Comparison of ENCODE assay signal across 11 mouse cellular contexts in genomic region chr6:39527337-39527784, GRCm38 (mm10). TPM values are rescaled to one million over a fixed set of nuclear protein-coding genes. Genes with fewer than 3 reads are reported as not detected.
DNase-seq lines count a peak whose midpoint lies in the region; ATAC-seq and TF ChIP-seq lines count a peak whose summit lies in the region.
"Had no signal": no experiment of that assay in that cellular context is flagged by ENCODE, and none has a peak within 500 bp of the region (broad histone marks: within the 10 kb centered on the region; RNA-seq: fewer than 3 reads in every experiment).

No protein-coding gene starts in this region.

- H3K4me3 ChIP-seq in intestine, postnatal 0 days (ENCODE audit: low read depth, low read length): no peak overlapping the region
- H3K4me3 ChIP-seq in intestine, embryonic 15.5 days (replicated peaks): no peak overlapping the region
- H3K4me3 ChIP-seq in ES-E14 (ENCODE audit: insufficient read depth in 1 of 2, low read depth in 1 of 2, low read length in 2 of 2, poor library complexity in 1 of 2, severe bottlenecking in 1 of 2) (peak overlapping the region; percentile 47 to 59), macrophage (ENCODE audit: inconsistent target) (no peak overlapping the region)
- H3K4me3 ChIP-seq in heart, embryonic 15.5 days: no peak overlapping the region
- H3K4me3 ChIP-seq in kidney, embryonic 16.5 days (ENCODE audit: low read length): no peak overlapping the region
- H3K4me3 ChIP-seq: liver, embryonic 15.5 days had no signal

- no peaks in the 10 kb centered on the region for H3K27me3 ChIP-seq in intestine, postnatal 0 days (replicated peaks; ENCODE audit: control insufficient read depth, insufficient read depth, low read length)
- H3K27me3 ChIP-seq in intestine, embryonic 15.5 days (replicated peaks): no peaks in the 10 kb centered on the region
- no peaks in the 10 kb centered on the region for H3K27me3 ChIP-seq in heart, embryonic 15.5 days
- H3K27me3 ChIP-seq in kidney, embryonic 16.5 days (ENCODE audit: insufficient read depth, low read length): no peaks in the 10 kb centered on the region
- H3K27me3 ChIP-seq: liver, embryonic 15.5 days had no signal

- in situ Hi-C loops in ES-E14 (cut with MboI; ENCODE audit: low sequenced_read_pairs in 2 of 2, unreplicated experiment in 2 of 2): no loop called here

- no peak overlapping the region for H3K9ac ChIP-seq in intestine, postnatal 0 days (ENCODE audit: low read depth, low read length)
- no peak overlapping the region for H3K9ac ChIP-seq in intestine, embryonic 15.5 days
- peak overlapping the region; percentile 50; the same call in 1 of the 2 replicates for H3K9ac ChIP-seq in ES-E14 (ENCODE audit: insufficient read depth, low read depth, low read length, poor library complexity, severe bottlenecking)
- no peak overlapping the region for H3K9ac ChIP-seq in heart, embryonic 15.5 days
- H3K9ac ChIP-seq in kidney, embryonic 16.5 days (replicated peaks; ENCODE audit: low read length): no peak overlapping the region
- H3K9ac ChIP-seq: liver, embryonic 15.5 days had no signal

- no peaks in the 10 kb centered on the region for H3K4me1 ChIP-seq in intestine, postnatal 0 days (replicated peaks; ENCODE audit: control insufficient read depth, insufficient read depth, low read length)
- H3K4me1 ChIP-seq in intestine, embryonic 15.5 days (replicated peaks): peaks cover 14% of the 10 kb centered on the region
- peaks cover 0 to 18% of the 10 kb centered on the region in 2 experiments; a peak in 2 of 4 replicates for H3K4me1 ChIP-seq in ES-E14 (ENCODE audit: control insufficient read depth in 2 of 2, insufficient read depth in 2 of 2, low read length in 2 of 2, poor library complexity in 1 of 2)
- H3K4me1 ChIP-seq in heart, embryonic 15.5 days (replicated peaks): peaks cover 25% of the 10 kb centered on the region
- H3K4me1 ChIP-seq in kidney, embryonic 16.5 days (ENCODE audit: insufficient read depth, low read length): peaks cover 16% of the 10 kb centered on the region

- DNase-seq in ES-E14 (ENCODE audit: low read depth, low spot score): peak; percentile 61
- no peak for DNase-seq in ovary, postnatal 36 days (ENCODE audit: low spot score)
- no peak for DNase-seq in urinary bladder, postnatal 14 days (ENCODE audit: low spot score)
- DNase-seq: kidney, adult 11 months had no signal

- H3K9me3 ChIP-seq in intestine, postnatal 0 days (ENCODE audit: control insufficient read depth): no peaks in the 10 kb centered on the region
- no peaks in the 10 kb centered on the region for H3K9me3 ChIP-seq in intestine, embryonic 15.5 days
- H3K9me3 ChIP-seq in ES-E14 (ENCODE audit: control insufficient read depth, insufficient read depth, low read depth, low read length): no peaks in the 10 kb centered on the region
- no peaks in the 10 kb centered on the region for H3K9me3 ChIP-seq in heart, embryonic 15.5 days (replicated peaks)
- H3K9me3 ChIP-seq in kidney, embryonic 16.5 days (ENCODE audit: low read length): no peaks in the 10 kb centered on the region
- H3K9me3 ChIP-seq: liver, embryonic 15.5 days had no signal

- H3K79me2 ChIP-seq in macrophage (ENCODE audit: inconsistent target): no peaks in the 10 kb centered on the region

- no peak overlapping the region for H3K4me2 ChIP-seq in intestine, postnatal 0 days (replicated peaks; ENCODE audit: low read depth)
- H3K4me2 ChIP-seq in intestine, embryonic 15.5 days (replicated peaks): no peak overlapping the region
- H3K4me2 ChIP-seq in heart, embryonic 15.5 days: no peak overlapping the region
- H3K4me2 ChIP-seq in kidney, embryonic 16.5 days (replicated peaks; ENCODE audit: low read depth, low read length): no peak overlapping the region
- H3K4me2 ChIP-seq: liver, embryonic 15.5 days had no signal

- ATAC-seq in intestine, postnatal 0 days: peak; percentile 19; the same call in 1 of the 2 replicates
- no peak for ATAC-seq in intestine, embryonic 15.5 days
- no peak for ATAC-seq in heart, embryonic 15.5 days (replicated peaks; ENCODE audit: insufficient number of reproducible peaks, insufficient read depth, low FRiP score, low read depth)
- no peak for ATAC-seq in kidney, embryonic 16.5 days (ENCODE audit: low FRiP score, low TSS enrichment)

- 82% methylated on average over 7 of the region's 7 CpGs for WGBS in intestine, postnatal 0 days
- 80% methylated on average over 7 of the region's 7 CpGs for WGBS in intestine, embryonic 15.5 days
- WGBS in heart, embryonic 15.5 days: 68% methylated on average over 7 of the region's 7 CpGs
- 81% methylated on average over 7 of the region's 7 CpGs for WGBS in macrophage (ENCODE audit: missing documents)
- WGBS in kidney, embryonic 16.5 days: 86% methylated on average over 7 of the region's 7 CpGs

- H3K36me3 ChIP-seq in intestine, postnatal 0 days (ENCODE audit: control insufficient read depth, insufficient read depth): no peaks in the 10 kb centered on the region
- 0 out of 2 replicates have a peak, but pooled peaks cover 4% of the 10 kb centered on the region for H3K36me3 ChIP-seq in intestine, embryonic 15.5 days
- H3K36me3 ChIP-seq in ES-E14 (ENCODE audit: control insufficient read depth, insufficient read depth, low read length, poor library complexity, severe bottlenecking): peaks cover 9% of the 10 kb centered on the region; the same call in 1 of the 2 replicates
- H3K36me3 ChIP-seq in heart, embryonic 15.5 days: peaks cover 11% of the 10 kb centered on the region; the same call in 1 of the 2 replicates
- H3K36me3 ChIP-seq in macrophage (ENCODE audit: inconsistent target): no peaks in the 10 kb centered on the region
- peaks cover 16% of the 10 kb centered on the region for H3K36me3 ChIP-seq in kidney, embryonic 16.5 days (ENCODE audit: insufficient read depth, low read length)
- H3K36me3 ChIP-seq: liver, embryonic 15.5 days had no signal

- TF ChIP-seq CTCF in intestine, postnatal 0 days (IDR thresholded peaks at IDR 0.05; ENCODE audit: low read depth): no peak

- no peak overlapping the region for H3K27ac ChIP-seq in intestine, postnatal 0 days (ENCODE audit: low read depth, low read length)
- H3K27ac ChIP-seq in intestine, embryonic 15.5 days: no peak overlapping the region
- H3K27ac ChIP-seq in ES-E14 (ENCODE audit: insufficient read depth, low read depth, low read length, poor library complexity, severe bottlenecking) (peak overlapping the region; percentile 56; the same call in 1 of the 2 replicates), macrophage (peak overlapping the region; percentile 55)
- H3K27ac ChIP-seq in heart, embryonic 15.5 days: peak overlapping the region; percentile 9; the same call in 1 of the 2 replicates
- H3K27ac ChIP-seq in kidney, embryonic 16.5 days (ENCODE audit: low read length): no peak overlapping the region
- H3K27ac ChIP-seq: liver, embryonic 15.5 days had no signal

TF ChIP-seq in ES-E14, 5 proteins besides CTCF, POLR2A, EP300 and RAD21:
- TF ChIP-seq HCFC1 (IDR thresholded peaks at IDR 0.05; ENCODE audit: borderline replicate concordance, insufficient read depth, low read length): no peak
- TF ChIP-seq ZNF384 (IDR thresholded peaks at IDR 0.05; ENCODE audit: low read depth, low read length): no peak

RNA-seq across cellular contexts. Expression of gene Dennd2a, which starts 30.3 kb away (rescaled TPM):
- polyA plus RNA-seq in intestine, postnatal 0 days (2015; fragmentation: Nextera tagmentation; extraction: Ambion mirVana): 3.8 and 3.9 TPM in 2 replicates
- polyA plus RNA-seq in intestine, embryonic 15.5 days (2015; fragmentation: Nextera tagmentation; extraction: Ambion mirVana): 11.7 and 12.3 TPM in 2 replicates
- total RNA-seq in ES-E14 (2012; rRNA removed): 22.1 and 24.8 TPM in 2 replicates
- polyA plus RNA-seq in heart, embryonic 15.5 days (2015; fragmentation: Nextera tagmentation; extraction: Ambion mirVana): 11.9 and 14.6 TPM in 2 replicates
- total RNA-seq in macrophage (2018; cell fraction: chromatin; rRNA removed): 10 to 100 TPM in 17 of 26 experiments, 1 to 10 TPM in 9; 1.2 to 32.7 (median 15.8) TPM
- total RNA-seq in macrophage (2018; cell fraction: cytosol; rRNA removed): 1 to 10 TPM; 2.7 to 9.2 (median 4.9) TPM
- 10 to 100 TPM in 12 of 26 experiments, 1 to 10 TPM in 14; 2.3 to 16.1 (median 9.5) TPM for total RNA-seq in macrophage (2018; cell fraction: nucleus; rRNA removed)
- 3.2 to 7.7 TPM (median 5.0 TPM) in 3 replicates for polyA plus RNA-seq in macrophage (2018)
- polyA plus RNA-seq in kidney, embryonic 16.5 days (2015; fragmentation: Nextera tagmentation; extraction: Ambion mirVana): 20.6 and 20.9 TPM in 2 replicates

RNA-seq across cellular contexts. Expression of gene Adck2, which starts 46.3 kb away (rescaled TPM):
- polyA plus RNA-seq in intestine, postnatal 0 days (2015; fragmentation: Nextera tagmentation; extraction: Ambion mirVana): 18.0 and 19.4 TPM in 2 replicates
- 28.0 and 29.1 TPM in 2 replicates for polyA plus RNA-seq in intestine, embryonic 15.5 days (2015; fragmentation: Nextera tagmentation; extraction: Ambion mirVana)
- 11.4 and 18.1 TPM in 2 replicates for total RNA-seq in ES-E14 (2012; rRNA removed)
- polyA plus RNA-seq in heart, embryonic 15.5 days (2015; fragmentation: Nextera tagmentation; extraction: Ambion mirVana): 18.4 and 18.9 TPM in 2 replicates
- 10 to 100 TPM in 25 of 26 experiments, 1 to 10 TPM in 1; 9.9 to 62.0 (median 32.0) TPM for total RNA-seq in macrophage (2018; cell fraction: chromatin; rRNA removed)
- total RNA-seq in macrophage (2018; cell fraction: cytosol; rRNA removed): 10 to 100 TPM in 16 of 26 experiments, 1 to 10 TPM in 10; 4.4 to 17.8 (median 11.5) TPM
- 10 to 100 TPM in 25 of 26 experiments, 1 to 10 TPM in 1; 8.1 to 61.8 (median 22.4) TPM for total RNA-seq in macrophage (2018; cell fraction: nucleus; rRNA removed)
- 6.4 to 12.8 TPM (median 7.8 TPM) in 3 replicates for polyA plus RNA-seq in macrophage (2018)
- 31.7 and 32.8 TPM in 2 replicates for polyA plus RNA-seq in kidney, embryonic 16.5 days (2015; fragmentation: Nextera tagmentation; extraction: Ambion mirVana)

RNA-seq across cellular contexts. Expression of gene Gm42420, which starts 58.2 kb away (rescaled TPM):
- polyA plus RNA-seq in intestine, postnatal 0 days (2015; fragmentation: Nextera tagmentation; extraction: Ambion mirVana): 0.60 and 2.0 TPM in 2 replicates
- 1.1 and 1.2 TPM in 2 replicates for polyA plus RNA-seq in intestine, embryonic 15.5 days (2015; fragmentation: Nextera tagmentation; extraction: Ambion mirVana)
- total RNA-seq in ES-E14 (2012; rRNA removed): not detected in 2 replicates
- polyA plus RNA-seq in heart, embryonic 15.5 days (2015; fragmentation: Nextera tagmentation; extraction: Ambion mirVana): 2.0 TPM in 1 of 2 replicates, not detected in the other
- 1 to 10 TPM in 2 of 26 experiments, not detected in 24; 1.6 to 1.8 TPM for total RNA-seq in macrophage (2018; cell fraction: chromatin; rRNA removed)
- total RNA-seq in macrophage (2018; cell fraction: cytosol; rRNA removed): 1 to 10 TPM in 1 of 26 experiments, under 1 TPM in 2, not detected in 23; 0.31 to 1.0 (median 0.73) TPM
- 1 to 10 TPM in 2 of 26 experiments, not detected in 24; 1.3 to 2.6 TPM for total RNA-seq in macrophage (2018; cell fraction: nucleus; rRNA removed)
- not detected in 3 replicates for polyA plus RNA-seq in macrophage (2018)
- 3.8 TPM in 1 of 2 replicates, not detected in the other for polyA plus RNA-seq in kidney, embryonic 16.5 days (2015; fragmentation: Nextera tagmentation; extraction: Ambion mirVana)
- polyA plus RNA-seq: embryonic facial prominence, embryonic 14.5 days had no signal

Comparison
In these comparisons a context has a peak if more than half of its experiments do, and no peak if none do; other contexts are left out.
1. H3K27ac ChIP-seq: peak in ES-E14 (single experiment), heart, embryonic 15.5 days (single experiment) and macrophage (single experiment); none in intestine, postnatal 0 days (single experiment), intestine, embryonic 15.5 days (single experiment) and kidney, embryonic 16.5 days (single experiment).
2. H3K4me3 ChIP-seq: peak in ES-E14 (2 of 2); none in intestine, postnatal 0 days (single experiment), intestine, embryonic 15.5 days (single experiment), heart, embryonic 15.5 days (single experiment), macrophage (single experiment) and kidney, embryonic 16.5 days (single experiment).